Mouse (Mus musculus) heart, adult 2 months (tissue): ENCODE data around the gene Syngr4. TPM values are rescaled to one million over a fixed set of nuclear protein-coding genes. Genes with fewer than 3 reads are reported as not detected.

ENCODE experiments used
- DNase-seq, 2 experiments: peaks; one replicate each; pipeline ENCODE4 v3.0.0; 2021
- H3K27ac ChIP-seq: fragments of 200-600 bp; 2 replicates; pipeline ENCODE4 v1.8.1; 2022
- H3K27me3 ChIP-seq: fragments of 200-500 bp; 2 replicates; pipeline ENCODE4 v1.6.1; 2012; ENCODE audit warnings: mild to moderate bottlenecking, low read length, inconsistent platforms, mixed read lengths; ENCODE audit not compliant: control insufficient read depth, insufficient read depth
- H3K36me3 ChIP-seq: fragments of 200-500 bp; 2 replicates; pipeline ENCODE4 v1.6.1; 2012; ENCODE audit warnings: low read length, inconsistent platforms; ENCODE audit not compliant: control insufficient read depth, insufficient read depth
- H3K4me1 ChIP-seq: fragments of 200-500 bp; 2 replicates; pipeline ENCODE4 v1.6.1; 2011; ENCODE audit warnings: low read length; ENCODE audit not compliant: control insufficient read depth, insufficient read depth
- H3K4me3 ChIP-seq: fragments of 200-600 bp; 2 replicates; pipeline ENCODE4 v1.8.1; 2022
- H3K79me2 ChIP-seq: fragments of 200-500 bp; replicated peaks from 2 replicates; pipeline ENCODE4 v1.6.1; 2012; ENCODE audit warnings: mild to moderate bottlenecking, inconsistent platforms, low read length, moderate library complexity, mixed read lengths; ENCODE audit not compliant: control insufficient read depth, insufficient read depth
- H3K9ac ChIP-seq: fragments of 200-500 bp; 2 replicates; pipeline ENCODE4 v1.6.1; 2012; ENCODE audit warnings: low read depth, mild to moderate bottlenecking, control low read depth, inconsistent platforms, low read length, mixed read lengths
- CTCF ChIP-seq: fragments of 200-600 bp; IDR thresholded peaks from 2 replicates; pipeline ENCODE4 v1.8.1; 2022; ENCODE audit warnings: antibody characterized with exemption, mild to moderate bottlenecking, moderate library complexity
- EP300 ChIP-seq: fragments of 200-500 bp; IDR thresholded peaks from 2 replicates; pipeline ENCODE4 v1.6.1; 2011; ENCODE audit warnings: low read depth, low read length, control low read depth; ENCODE audit not compliant: insufficient read depth
- POLR2A ChIP-seq: fragments of 200-500 bp; IDR thresholded peaks from 2 replicates; pipeline ENCODE4 v1.6.1; 2011; ENCODE audit warnings: mild to moderate bottlenecking, low read depth, low read length, control low read depth; ENCODE audit not compliant: insufficient read depth
- WGBS: fragments of 180-500 bp; shearing (Covaris S2); methylation state at CpG from one replicate; pipeline ENCODE4 v1.1.7; 2018; 5-methylcytosine and 5-hydroxymethylcytosine counted together
- intact Hi-C: fragments of 180-260 bp; cut with DNase I; formaldehyde crosslinking; loops from one replicate; pipeline ENCODE4 v1.15.1; 2025
- polyA plus RNA-seq: library from polyadenylated mRNA; depleted of rRNA; stranded (reverse); fragments of >200 nt; gene quantifications from 2 replicates; pipeline ENCODE4 v1.2.3, GENCODE M21; 2012
- total RNA-seq, 2 experiments: library from RNA; stranded (reverse); gene quantifications; 2 replicates each; pipeline ENCODE4 v1.2.3; 2021

Gene Syngr4
- total and polyA plus RNA-seq, 3 experiments: 0.53 TPM; not detected in 2

DNA sequence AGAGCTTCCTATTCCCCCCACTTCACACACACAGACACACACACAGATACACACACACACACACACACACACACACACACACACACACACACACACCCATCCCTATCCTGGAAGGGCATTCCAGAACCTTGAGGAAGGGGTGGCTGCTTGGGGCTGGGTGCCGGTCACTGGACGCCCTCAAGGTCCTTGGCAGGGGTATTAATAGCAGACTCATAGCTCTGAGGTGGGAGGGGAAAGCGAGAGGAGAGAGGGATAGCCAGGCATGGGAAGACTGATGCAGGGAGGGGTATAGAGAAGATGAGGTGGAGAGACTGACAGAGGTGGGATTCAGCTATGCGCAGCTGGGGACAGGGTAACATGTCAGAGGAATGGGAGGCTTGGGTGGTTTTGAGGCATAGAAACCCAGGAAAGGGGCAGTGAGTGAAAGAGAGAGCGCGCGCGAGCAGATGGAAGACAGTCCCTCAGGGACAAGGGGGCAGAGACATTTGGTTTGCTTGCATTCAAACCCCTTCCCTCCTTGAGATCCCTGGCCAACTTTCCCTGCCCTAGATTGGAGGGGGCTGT, 27.3 kb downstream of the Syngr4 start:
- DNase-seq: no peak
- intact Hi-C loops: no loop called here

GRCm38 (mm10) chr7:45867871-45868270, 28.6 kb downstream of the Syngr4 start:
- peaks cover 7% of the 10 kb centered on the region for H3K27me3 ChIP-seq
- TF ChIP-seq CTCF (no peak), POLR2A (no peak), EP300 (no peak)
- no peak overlapping the region for H3K4me3 ChIP-seq
- H3K9ac ChIP-seq: no peak overlapping the region
- H3K4me1 ChIP-seq: peaks cover 2% of the 10 kb centered on the region; the same call in 1 of the 2 replicates
- H3K79me2 ChIP-seq: no peaks in the 10 kb centered on the region
- no peak for DNase-seq
- intact Hi-C loops: loop anchor here (2.0 kb wide), 1 partner anchor 37 kb away; the partner anchor contains the start of gene Grwd1
- no peak overlapping the region for H3K27ac ChIP-seq
- 67% methylated on average over 2 of the region's 2 CpGs for WGBS
- H3K36me3 ChIP-seq: no peaks in the 10 kb centered on the region

More for the DNA sequence above, 27.3 kb downstream of the Syngr4 start:
- Histone ChIP-seq H3K36me3 (peaks cover 1% of the 10 kb centered on the region), H3K27me3 (peaks cover 7% of the 10 kb centered on the region), H3K9ac (no peak overlapping the region), H3K27ac (no peak overlapping the region), H3K79me2 (0 out of 2 replicates have a peak, but pooled peaks cover under 1% of the 10 kb centered on the region), H3K4me1 (peaks cover 7% of the 10 kb centered on the region), H3K4me3 (no peak overlapping the region)
- 28% methylated on average over 8 of the region's 8 CpGs for WGBS
- TF ChIP-seq POLR2A: no peak
- no peak for TF ChIP-seq CTCF
- TF ChIP-seq EP300: no peak

DNA sequence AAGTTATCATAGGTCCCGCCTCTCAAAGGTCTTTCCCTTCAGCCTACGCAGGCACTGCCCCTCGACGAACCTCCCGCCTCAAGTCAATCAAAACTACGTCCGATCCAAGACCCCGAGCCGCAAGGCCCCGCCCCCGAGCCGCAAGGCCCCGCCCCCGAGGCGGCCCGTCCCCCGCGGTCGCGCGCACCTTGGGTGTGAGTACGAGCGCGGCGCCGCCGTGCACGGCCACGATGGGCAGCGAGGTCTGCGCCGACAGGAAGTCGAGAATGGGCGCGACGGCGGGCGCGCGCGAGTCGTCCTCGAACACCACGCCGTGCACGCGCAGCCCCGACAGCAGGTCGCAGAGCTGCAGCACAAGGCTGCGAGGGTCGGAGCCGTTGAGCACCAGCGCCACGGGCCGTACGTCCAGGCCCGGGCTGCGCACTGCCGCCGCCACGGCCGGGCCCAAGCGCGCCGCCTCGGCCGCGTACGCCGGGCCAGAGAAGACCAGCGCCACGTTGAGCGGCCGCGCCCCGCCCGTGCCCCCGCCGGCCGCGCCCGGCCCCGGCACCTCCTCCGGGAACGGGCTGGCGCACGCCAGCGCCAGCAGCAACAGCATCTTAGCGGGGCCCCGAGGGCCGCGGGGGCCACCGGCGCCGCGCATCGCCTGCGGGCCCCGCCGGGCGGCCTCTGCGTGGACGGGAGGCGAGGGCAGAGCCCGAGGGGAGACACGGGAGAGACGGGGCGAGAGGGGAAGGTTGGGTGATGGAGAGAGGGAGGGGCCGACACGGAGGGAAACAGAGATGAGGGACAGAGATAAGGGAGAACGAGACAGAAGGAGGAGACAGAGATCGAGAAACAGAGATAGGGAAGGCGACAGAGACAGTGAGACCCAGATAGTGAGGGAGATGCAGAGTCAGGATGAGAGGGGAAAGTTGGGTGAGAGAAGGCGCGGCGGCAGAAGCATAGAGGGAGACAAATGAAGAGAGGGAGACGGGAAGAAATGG, 30.3 kb downstream of the Syngr4 start:
- H3K4me1 ChIP-seq: peaks cover 2% of the 10 kb centered on the region; the same call in 1 of the 2 replicates
- peak overlapping the region; percentile 59 for H3K4me3 ChIP-seq
- H3K27ac ChIP-seq: peak overlapping the region; percentile 79
- TF ChIP-seq CTCF: no peak
- peak; percentile 68 for TF ChIP-seq POLR2A
- TF ChIP-seq EP300: no peak
- 1% methylated on average over 115 of the region's 117 CpGs for WGBS
- intact Hi-C loops: loop anchor here (2.0 kb wide), 1 partner anchor 35 kb away; the partner anchor contains the start of gene Grwd1
- H3K79me2 ChIP-seq: no peaks in the 10 kb centered on the region
- peak; percentile 95 to 96 for DNase-seq
- H3K27me3 ChIP-seq: peaks cover 7% of the 10 kb centered on the region
- H3K9ac ChIP-seq: peak overlapping the region; percentile 95
- no peaks in the 10 kb centered on the region for H3K36me3 ChIP-seq

DNA sequence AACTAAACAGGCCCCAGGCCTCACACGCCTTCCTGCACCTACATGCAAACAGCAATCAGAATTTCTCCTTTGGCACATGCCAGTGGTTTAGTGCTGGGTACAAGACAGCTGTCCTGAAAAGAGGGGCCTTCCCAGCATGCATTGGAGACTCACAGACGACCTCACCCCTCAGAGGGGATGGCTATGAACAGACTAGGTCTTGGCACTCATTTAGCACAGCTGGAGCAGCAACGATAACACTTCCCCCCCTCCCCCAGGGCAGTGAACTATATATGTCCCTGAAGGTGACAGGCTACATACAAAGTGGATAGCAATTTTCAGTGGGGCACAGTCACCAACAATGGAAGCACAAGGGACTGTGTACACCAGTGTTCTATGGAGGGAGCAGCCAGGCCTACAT, 32.1 kb downstream of the Syngr4 start:
- Histone ChIP-seq H3K79me2 (no peaks in the 10 kb centered on the region), H3K4me3 (no peak overlapping the region), H3K4me1 (peaks cover 2% of the 10 kb centered on the region; the same call in 1 of the 2 replicates), H3K9ac (no peak overlapping the region), H3K27ac (no peak overlapping the region), H3K36me3 (no peaks in the 10 kb centered on the region), H3K27me3 (0 out of 2 replicates have a peak, but pooled peaks cover 2% of the 10 kb centered on the region)
- no peak for TF ChIP-seq EP300
- DNase-seq: no peak
- WGBS: 50% methylated on average over 3 of the region's 3 CpGs
- intact Hi-C loops: no loop called here

DNA sequence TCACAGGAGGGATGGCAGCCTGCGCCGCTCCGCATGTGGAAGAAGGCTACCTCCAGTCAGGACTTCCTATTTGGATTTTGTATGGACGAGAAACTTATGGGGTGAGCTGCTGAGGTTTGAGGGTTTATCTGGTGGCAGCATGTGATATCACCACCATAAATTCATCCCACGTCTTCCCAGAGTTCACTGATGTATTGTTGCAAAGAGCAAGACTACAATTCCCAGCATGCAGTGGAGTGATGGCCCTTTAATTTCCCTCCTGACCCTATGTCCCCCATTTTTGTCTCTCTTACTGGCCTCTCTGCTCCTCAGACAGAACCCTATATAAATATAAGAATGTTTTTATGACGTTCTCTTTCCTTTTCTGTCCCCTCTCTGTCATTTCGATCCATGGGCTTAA, 33.7 kb downstream of the Syngr4 start:
- H3K9ac ChIP-seq: no peak overlapping the region
- no peaks in the 10 kb centered on the region for H3K79me2 ChIP-seq
- DNase-seq: no peak
- 83% methylated on average over 7 of the region's 7 CpGs for WGBS
- H3K27ac ChIP-seq: no peak overlapping the region
- intact Hi-C loops: no loop called here
- H3K4me1 ChIP-seq: peaks cover 2% of the 10 kb centered on the region; the same call in 1 of the 2 replicates
- 0 out of 2 replicates have a peak, but pooled peaks cover 2% of the 10 kb centered on the region for H3K27me3 ChIP-seq
- TF ChIP-seq CTCF (no peak), POLR2A (no peak), EP300 (no peak)
- H3K36me3 ChIP-seq: no peaks in the 10 kb centered on the region
- H3K4me3 ChIP-seq: no peak overlapping the region
